Mouse (Mus musculus) hindbrain, postnatal 0 days (tissue): ENCODE measurements around the gene Capn15. TPM values are rescaled to one million over a fixed set of nuclear protein-coding genes. Genes with fewer than 3 reads are reported as not detected.

Source experiments
- ATAC-seq: fragments of 200-750 bp; cut with Nextera tagmentation; 2 replicates; pipeline ENCODE4 v1.8.0; 2017; ENCODE audit warnings: mild to moderate bottlenecking, moderate TSS enrichment, moderate library complexity
- DNase-seq: peaks from one replicate; pipeline ENCODE4 v3.0.0-alpha.2; 2015; ENCODE audit warnings: low spot score
- H3K27ac ChIP-seq: fragments of 300-500 bp; sonication (generic); 2 replicates; pipeline ENCODE4 v1.5.1; 2014; ENCODE audit warnings: mild to moderate bottlenecking
- H3K27me3 ChIP-seq: fragments of 300-500 bp; sonication (generic); 2 replicates; pipeline ENCODE4 v1.6.1; 2014; ENCODE audit warnings: low read length, mixed read lengths; ENCODE audit not compliant: insufficient read depth
- H3K36me3 ChIP-seq: fragments of 300-500 bp; sonication (generic); 2 replicates; pipeline ENCODE4 v1.6.1; 2014; ENCODE audit warnings: low read length, mixed read lengths; ENCODE audit not compliant: insufficient read depth
- H3K4me1 ChIP-seq: fragments of 300-500 bp; sonication (generic); 2 replicates; pipeline ENCODE4 v1.6.1; 2014; ENCODE audit warnings: antibody characterized with exemption, low read length, mixed read lengths; ENCODE audit not compliant: insufficient read depth
- H3K4me2 ChIP-seq: fragments of 300-500 bp; sonication (generic); 2 replicates; pipeline ENCODE4 v1.6.1; 2014; ENCODE audit warnings: low read depth, mild to moderate bottlenecking, low read length, moderate library complexity, mixed read lengths
- H3K4me3 ChIP-seq: fragments of 300-500 bp; sonication (generic); 2 replicates; pipeline ENCODE4 v1.5.1; 2014; ENCODE audit warnings: low read length
- H3K9ac ChIP-seq: fragments of 300-500 bp; sonication (generic); replicated peaks from 2 replicates; pipeline ENCODE4 v1.6.1; 2014; ENCODE audit warnings: mild to moderate bottlenecking, low read length, moderate library complexity, mixed read lengths
- H3K9me3 ChIP-seq: fragments of 300-500 bp; sonication (generic); 2 replicates; pipeline ENCODE4 v1.6.1; 2016; ENCODE audit warnings: low read length, mixed read lengths
- CTCF ChIP-seq: IDR thresholded peaks from 2 replicates; pipeline ENCODE4 v1.5.1; 2016; ENCODE audit warnings: antibody characterized with exemption, control low read depth, low read depth
- WGBS: fragments of 180-500 bp; shearing (Covaris S2); extraction: QIAGEN DNeasy Blood & Tissue Kit; methylation state at CpG from one replicate; pipeline ENCODE4 v1.1.7; 2014; 5-methylcytosine and 5-hydroxymethylcytosine counted together
- polyA plus RNA-seq: library from polyadenylated mRNA; unstranded; fragments of >200 nt; fragmentation: Nextera tagmentation; extraction: Ambion mirVana; gene quantifications from 2 replicates; pipeline ENCODE4 v1.2.1, GENCODE M21; 2015
- total RNA-seq: library from RNA; depleted of rRNA; stranded (reverse); fragments of >200 nt; gene quantifications from 2 replicates; pipeline ENCODE4 v1.2.3, GENCODE M21; 2014

The Capn15 gene
- total and polyA plus RNA-seq, 2 experiments from 2014 or later: 19.0 to 41.4 TPM

DNA sequence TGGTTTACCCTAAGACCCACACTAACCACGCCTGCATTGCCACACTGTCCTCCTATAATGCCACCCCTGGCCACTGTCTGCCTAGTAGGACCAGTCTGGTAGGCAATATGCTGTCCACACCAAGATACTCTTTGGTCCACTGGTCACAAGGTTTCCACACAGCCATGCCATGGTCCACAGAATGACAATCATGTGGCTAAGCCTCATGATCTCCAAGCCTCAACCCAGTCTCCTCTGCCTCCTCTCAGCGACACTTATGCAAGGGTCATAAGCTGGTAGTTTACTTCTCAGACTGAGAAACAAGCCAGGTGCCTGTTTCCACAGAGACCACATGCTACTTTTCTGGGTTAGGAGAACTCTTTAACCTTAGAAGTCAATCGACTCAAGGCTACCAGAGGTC lies 2.7 kb downstream of the Capn15 start:
- WGBS: 92% methylated on average over 3 of the region's 3 CpGs
- Histone ChIP-seq H3K36me3 (no peaks in the 10 kb centered on the region; the same call in 1 of the 2 replicates), H3K4me2 (no peak overlapping the region), H3K9ac (no peak overlapping the region), H3K27me3 (no peaks in the 10 kb centered on the region), H3K4me3 (no peak overlapping the region), H3K4me1 (peaks cover 16% of the 10 kb centered on the region), H3K9me3 (no peaks in the 10 kb centered on the region), H3K27ac (no peak overlapping the region)
- TF ChIP-seq CTCF: no peak
- ATAC-seq (no peak), DNase-seq (no peak)

DNA sequence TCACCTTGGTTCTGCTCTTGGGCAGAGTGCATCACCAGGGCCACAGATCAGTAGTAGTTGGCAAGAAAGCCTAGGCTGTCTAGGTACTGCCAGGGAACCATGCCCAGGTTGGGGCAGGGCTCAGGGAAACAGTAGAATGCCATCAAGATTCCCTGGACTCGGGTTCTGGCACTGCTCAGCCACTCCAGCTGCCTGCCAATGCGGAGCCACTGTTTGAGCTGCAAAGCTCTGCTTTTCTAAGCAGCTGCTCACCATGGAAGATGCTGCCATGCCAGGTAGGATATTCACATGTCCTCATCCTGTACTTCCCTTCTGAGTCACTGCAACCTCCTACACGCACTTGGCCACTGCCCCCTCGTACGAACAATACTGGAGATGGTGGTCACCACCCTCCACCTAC lies 4.7 kb downstream of the Capn15 start:
- Histone ChIP-seq H3K27ac (no peak overlapping the region), H3K4me3 (no peak overlapping the region), H3K9ac (no peak overlapping the region), H3K9me3 (no peaks in the 10 kb centered on the region), H3K4me2 (no peak overlapping the region), H3K4me1 (peaks cover 16% of the 10 kb centered on the region), H3K27me3 (no peaks in the 10 kb centered on the region), H3K36me3 (no peaks in the 10 kb centered on the region)
- TF ChIP-seq CTCF: no peak
- DNase-seq (peak; percentile 17), ATAC-seq (no peak)
- 79% methylated on average over 5 of the region's 5 CpGs for WGBS

DNA sequence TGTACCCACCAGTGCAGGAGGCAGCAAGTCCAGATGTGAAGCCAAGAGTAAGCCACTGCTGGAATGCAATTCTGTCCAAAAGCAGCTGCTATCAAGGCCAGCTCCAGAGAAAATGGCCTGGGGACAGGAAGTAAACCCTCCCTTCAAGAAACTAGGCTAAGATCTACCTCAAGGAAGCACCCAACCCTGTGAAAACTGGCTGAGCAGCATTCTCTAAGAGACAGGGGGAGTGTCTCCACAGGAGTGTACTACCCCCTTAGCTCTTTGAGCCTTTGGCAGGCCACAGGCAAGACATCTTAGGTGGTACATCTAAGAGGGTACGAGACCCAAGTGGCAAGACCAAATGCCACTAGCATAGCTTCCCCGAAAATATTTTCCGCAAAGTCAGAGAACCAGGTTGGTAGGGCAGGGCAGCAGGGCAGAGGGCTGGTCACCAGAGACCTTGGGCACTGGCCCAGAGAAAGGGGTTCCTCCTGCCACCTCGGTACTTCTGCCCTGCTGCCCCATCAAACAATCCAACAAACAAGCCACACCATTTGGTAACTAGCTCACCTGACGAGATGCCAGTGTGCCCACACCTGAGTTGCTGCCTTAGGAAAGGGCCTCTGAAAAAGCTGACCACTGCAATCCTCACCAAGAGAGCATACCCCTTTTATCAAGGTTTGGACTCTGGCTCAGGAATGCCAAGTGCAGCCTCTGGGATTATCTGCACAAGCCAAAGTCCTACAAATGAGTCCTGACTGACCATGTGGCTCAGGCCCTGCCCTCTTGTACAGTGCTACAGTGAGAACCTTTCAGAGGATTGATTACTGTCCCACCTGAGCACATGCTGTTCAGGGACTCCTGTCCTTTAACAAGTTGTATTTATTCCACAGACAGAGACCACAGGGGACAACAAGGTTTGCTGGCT lies 5.5 kb downstream of the Capn15 start:
- ATAC-seq: no peak
- H3K9ac ChIP-seq: no peak overlapping the region
- no peak for TF ChIP-seq CTCF
- DNase-seq: no peak
- H3K4me2 ChIP-seq: no peak overlapping the region
- no peak overlapping the region for H3K4me3 ChIP-seq
- no peak overlapping the region for H3K27ac ChIP-seq
- no peaks in the 10 kb centered on the region for H3K27me3 ChIP-seq
- WGBS: 92% methylated on average over 5 of the region's 5 CpGs
- H3K4me1 ChIP-seq: peaks cover 16% of the 10 kb centered on the region
- no peaks in the 10 kb centered on the region for H3K9me3 ChIP-seq
- H3K36me3 ChIP-seq: no peaks in the 10 kb centered on the region

DNA sequence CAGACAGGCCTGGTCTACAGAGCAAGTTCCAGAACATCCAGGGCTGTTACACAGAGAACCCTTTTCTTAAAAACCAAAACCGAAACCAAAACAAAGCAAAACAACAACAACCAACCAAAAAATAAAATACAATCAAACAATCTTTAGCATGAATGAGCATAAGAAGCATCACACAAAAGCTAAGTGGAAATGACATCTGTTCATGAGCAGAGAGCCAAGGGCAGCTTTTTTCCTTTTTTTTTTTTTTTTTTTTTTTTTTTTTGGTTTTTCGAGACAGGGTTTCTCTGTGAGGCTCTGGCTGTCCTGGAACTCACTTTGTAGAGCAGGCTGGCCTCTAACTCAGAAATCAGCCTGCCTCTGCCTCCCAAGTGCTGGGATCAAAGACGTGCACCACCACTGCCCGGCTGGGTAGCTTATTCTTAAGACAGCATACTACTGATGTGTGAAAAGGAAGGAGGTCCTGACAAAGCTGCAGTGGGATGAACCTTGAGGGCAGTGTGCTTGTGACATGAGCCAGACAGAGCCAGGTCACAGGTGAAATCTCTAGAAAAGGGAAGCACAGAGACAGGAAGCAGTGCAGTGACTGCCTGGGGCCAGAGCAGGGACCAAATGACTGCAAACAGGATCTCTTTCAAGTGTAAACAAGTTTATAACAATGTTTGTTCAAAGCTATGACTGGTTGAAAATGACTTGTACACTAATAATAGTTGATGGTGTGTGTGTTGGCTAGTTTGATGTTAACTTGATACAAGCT lies 14.5 kb downstream of the Capn15 start:
- no peak for TF ChIP-seq CTCF
- Histone ChIP-seq H3K4me3 (no peak overlapping the region), H3K9ac (no peak overlapping the region), H3K27ac (no peak overlapping the region), H3K36me3 (no peaks in the 10 kb centered on the region), H3K27me3 (no peaks in the 10 kb centered on the region), H3K4me2 (no peak overlapping the region), H3K9me3 (no peaks in the 10 kb centered on the region), H3K4me1 (no peaks in the 10 kb centered on the region)
- 80% methylated on average over 4 of the region's 4 CpGs for WGBS
- DNase-seq (no peak), ATAC-seq (no peak)

DNA sequence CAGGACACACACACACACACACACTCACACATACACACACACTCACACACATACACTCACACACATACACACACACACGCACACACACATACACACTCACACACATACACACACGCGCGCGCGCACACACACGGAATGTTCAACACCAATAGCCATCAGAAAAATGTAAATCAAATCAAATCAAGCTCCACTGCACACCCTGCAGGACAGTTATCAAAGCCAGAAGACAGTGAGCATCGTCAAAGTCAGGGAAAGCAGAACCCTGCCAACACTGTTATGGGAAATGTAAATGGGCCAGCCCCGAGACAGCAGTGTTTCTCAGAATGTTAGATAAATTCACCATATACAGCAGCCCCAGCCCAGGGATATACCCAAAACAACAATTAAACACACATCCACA lies 15.1 kb downstream of the Capn15 start:
- ATAC-seq: 0 out of 2 replicates have a peak, but pooled peaks have one; percentile 40
- no peak overlapping the region for H3K4me2 ChIP-seq
- no peak overlapping the region for H3K4me3 ChIP-seq
- no peaks in the 10 kb centered on the region for H3K9me3 ChIP-seq
- H3K4me1 ChIP-seq: no peaks in the 10 kb centered on the region
- H3K36me3 ChIP-seq: no peaks in the 10 kb centered on the region
- WGBS: 71% methylated on average over 9 of the region's 9 CpGs
- TF ChIP-seq CTCF: peak; percentile 35
- H3K27ac ChIP-seq: no peak overlapping the region
- DNase-seq: peak; percentile 68
- no peaks in the 10 kb centered on the region for H3K27me3 ChIP-seq
- no peak overlapping the region for H3K9ac ChIP-seq

DNA sequence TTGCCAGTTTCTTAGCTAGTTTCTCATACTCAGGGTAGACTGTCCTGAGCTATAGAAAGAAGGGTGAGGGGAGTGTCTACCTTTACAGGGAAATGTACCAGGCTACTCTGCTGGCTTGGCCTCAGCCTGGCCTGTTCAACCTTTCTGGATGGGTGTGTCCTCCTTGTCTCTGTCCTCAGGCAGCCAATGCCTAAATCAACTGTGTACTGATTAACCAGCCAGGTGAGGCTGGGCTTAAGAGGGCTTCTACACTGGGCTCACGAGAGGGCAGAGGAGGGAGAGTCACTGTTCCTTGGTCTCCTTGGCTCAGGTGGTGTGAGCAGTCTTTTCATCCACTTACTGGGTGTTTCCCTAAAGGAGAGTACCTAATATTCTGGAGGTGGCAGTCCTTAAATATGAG lies 17.4 kb downstream of the Capn15 start:
- Histone ChIP-seq H3K4me3 (no peak overlapping the region), H3K4me1 (no peaks in the 10 kb centered on the region), H3K9me3 (no peaks in the 10 kb centered on the region), H3K4me2 (no peak overlapping the region), H3K36me3 (no peaks in the 10 kb centered on the region), H3K27me3 (no peaks in the 10 kb centered on the region), H3K9ac (no peak overlapping the region), H3K27ac (0 out of 2 replicates have a peak overlapping the region, but pooled peaks have one; percentile 4)
- TF ChIP-seq CTCF: no peak
- DNase-seq (no peak), ATAC-seq (no peak)
- WGBS: 71% methylated on average over 1 of the region's 1 CpGs
